Mouse (Mus musculus): ENCODE measurements around the gene Grn. TPM values are rescaled to one million over a fixed set of nuclear protein-coding genes. Genes with fewer than 3 reads are reported as not detected.
A peak's percentile ranks its signal among the peaks of the same experiment; 100 is the strongest.
"Not testable (repeated sequence)": the region's sequence is repeated elsewhere in the genome, so short reads cannot be mapped to it uniquely, and the experiment has no call there.

The Grn gene
- polyA plus RNA-seq, 1 experiment: 110 TPM

GRCm38 (mm10) chr11:102399610-102400072, 30.5 kb upstream of the Grn start:
- WGBS: 3% methylated on average over 34 of the region's 34 CpGs
- DNase-seq (ENCODE audit: low read depth, low spot score): no peak

GRCm38 (mm10) chr11:102400513-102401084, 29.5 kb upstream of the Grn start:
- no peak for DNase-seq (ENCODE audit: low read depth, low spot score)
- 39% methylated on average over 12 of the region's 12 CpGs for WGBS

- DNase-seq (ENCODE audit: low read depth, low spot score): no peak
- WGBS: 78% methylated on average over 12 of the region's 12 CpGs
These were observed 28.1 kb upstream of the Grn start for GRCm38 (mm10) chr11:102401898-102402500.

GRCm38 (mm10) chr11:102403657-102404056, 26.5 kb upstream of the Grn start:
- DNase-seq (ENCODE audit: low read depth, low spot score): no peak
- WGBS: 95% methylated on average over 11 of the region's 11 CpGs

- WGBS: 74% methylated on average over 18 of the region's 18 CpGs
- no peak for DNase-seq (ENCODE audit: low read depth, low spot score)
These were observed 25.7 kb upstream of the Grn start for GRCm38 (mm10) chr11:102404161-102405010.

GRCm38 (mm10) chr11:102405544-102406285, 24.4 kb upstream of the Grn start:
- DNase-seq (ENCODE audit: low read depth, low spot score): no peak
- 83% methylated on average over 11 of the region's 11 CpGs for WGBS

GRCm38 (mm10) chr11:102406401-102406800, 23.7 kb upstream of the Grn start:
- 6% methylated on average over 3 of the region's 3 CpGs for WGBS
- DNase-seq (ENCODE audit: low read depth, low spot score): no peak

GRCm38 (mm10) chr11:102406900-102407833, 22.9 kb upstream of the Grn start:
- no peak for DNase-seq (ENCODE audit: low read depth, low spot score)
- WGBS: under 1% methylated on average over 85 of the region's 85 CpGs

- DNase-seq (ENCODE audit: low read depth, low spot score): no peak
These were observed 22.3 kb upstream of the Grn start, which contains the start of gene Slc25a39 for GRCm38 (mm10) chr11:102407834-102408215. TSS of gene Slc25a39 (minus strand) at chr11:102407946.

GRCm38 (mm10) chr11:102408344-102408876, 21.7 kb upstream of the Grn start:
- WGBS: under 1% methylated on average over 32 of the region's 32 CpGs
- peak; percentile 98 for DNase-seq (ENCODE audit: low read depth, low spot score)

More at GRCm38 (mm10) chr11:102407834-102408215, 22.3 kb upstream of the Grn start, which contains the start of gene Slc25a39:
- WGBS: under 1% methylated on average over 19 of the region's 19 CpGs

GRCm38 (mm10) chr11:102408888-102409794, 21.0 kb upstream of the Grn start:
- 19% methylated on average over 15 of the region's 15 CpGs for WGBS
- no peak for DNase-seq (ENCODE audit: low read depth, low spot score)

GRCm38 (mm10) chr11:102409795-102410330, 20.3 kb upstream of the Grn start:
- DNase-seq (ENCODE audit: low read depth, low spot score): no peak
- WGBS: 78% methylated on average over 3 of the region's 3 CpGs

- WGBS: 86% methylated on average over 3 of the region's 3 CpGs
These were observed 19.8 kb upstream of the Grn start for GRCm38 (mm10) chr11:102410345-102410744.

GRCm38 (mm10) chr11:102411061-102411460, 19.1 kb upstream of the Grn start:
- WGBS: 38% methylated on average over 3 of the region's 3 CpGs
- no peak for DNase-seq (ENCODE audit: low read depth, low spot score)

More at GRCm38 (mm10) chr11:102410345-102410744, 19.8 kb upstream of the Grn start:
- DNase-seq (ENCODE audit: low read depth, low spot score): not testable (repeated sequence)

GRCm38 (mm10) chr11:102411704-102412103, 18.4 kb upstream of the Grn start:
- WGBS: 5% methylated on average over 11 of the region's 11 CpGs

GRCm38 (mm10) chr11:102413059-102413458, 17.1 kb upstream of the Grn start:
- no peak for DNase-seq (ENCODE audit: low read depth, low spot score)
- WGBS: 83% methylated on average over 8 of the region's 8 CpGs

More at GRCm38 (mm10) chr11:102411704-102412103, 18.4 kb upstream of the Grn start:
- peak; percentile 92 for DNase-seq (ENCODE audit: low read depth, low spot score)

Data from large intestine, adult 2 months (tissue).